Mouse (Mus musculus): ENCODE results near the gene Dlg2.
A peak's percentile ranks its signal among the peaks of the same experiment; 100 is the strongest.

Dlg2 gene

GRCm38 (mm10) chr7:92180029-92180428 is 1703.6 kb downstream of the Dlg2 start:
- DNase-seq (ENCODE audit: low spot score in 2 of 2), result no peak

- peak; percentile 4 to 15 for DNase-seq (ENCODE audit: low spot score in 2 of 2)
Measured at GRCm38 (mm10) chr7:92180591-92181587, 1704.4 kb downstream of the Dlg2 start.

DNA sequence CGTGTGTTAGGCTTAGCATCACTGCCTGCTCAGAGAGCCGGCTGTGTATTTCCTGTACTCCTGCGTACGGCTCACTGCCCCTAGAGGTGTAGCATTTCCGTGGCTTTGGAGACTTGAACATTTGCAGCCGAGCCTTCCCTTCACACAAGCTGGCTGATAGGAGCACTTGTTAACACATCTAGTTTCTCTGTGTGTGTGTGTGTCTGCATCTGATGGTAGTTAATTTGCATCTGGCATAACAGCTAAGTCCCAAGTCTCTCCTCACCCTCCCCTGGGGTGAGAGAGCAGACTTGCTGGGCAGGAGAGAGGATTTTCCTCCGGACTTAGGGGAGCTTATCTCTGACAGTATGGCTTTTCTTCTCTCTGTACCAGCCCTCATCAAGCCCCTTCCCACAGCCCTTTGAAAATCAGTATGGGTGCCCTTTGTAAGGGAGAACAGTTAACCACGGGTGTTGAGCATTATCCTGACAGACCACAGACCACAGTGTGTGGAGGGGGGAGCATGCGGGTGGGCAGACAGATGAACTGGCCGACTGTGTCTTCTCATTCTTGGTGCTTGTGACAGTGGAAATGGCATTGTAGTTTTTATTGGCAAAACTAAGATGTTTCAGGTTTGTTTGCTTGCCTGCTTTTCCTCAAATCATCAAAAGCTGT is 1705.6 kb downstream of the Dlg2 start:
- no peak for DNase-seq (ENCODE audit: low spot score in 2 of 2)

GRCm38 (mm10) chr7:92184371-92185059 is 1708.0 kb downstream of the Dlg2 start:
- DNase-seq (ENCODE audit: low spot score in 2 of 2), result no peak

DNA sequence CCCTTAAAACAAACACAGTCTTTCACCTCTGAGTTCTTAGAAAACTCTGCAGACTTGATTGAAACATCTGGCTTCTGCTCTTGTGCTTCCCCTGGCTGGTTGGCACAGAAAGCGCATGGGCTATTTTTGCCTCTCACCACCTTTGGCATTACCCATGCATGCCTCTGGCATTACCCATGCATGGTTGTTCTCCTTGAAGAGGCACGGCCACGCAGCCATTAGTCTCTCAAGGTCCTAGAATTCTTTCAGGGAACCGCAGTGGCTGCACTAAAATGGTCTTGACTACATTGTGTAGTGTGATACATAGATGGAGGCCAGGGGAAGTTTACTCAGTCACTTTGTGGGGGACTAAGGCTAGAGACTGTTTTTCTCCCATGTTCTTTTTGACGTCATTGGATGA is 1709.9 kb downstream of the Dlg2 start:
- no peak for DNase-seq (ENCODE audit: low spot score in 2 of 2)

DNA sequence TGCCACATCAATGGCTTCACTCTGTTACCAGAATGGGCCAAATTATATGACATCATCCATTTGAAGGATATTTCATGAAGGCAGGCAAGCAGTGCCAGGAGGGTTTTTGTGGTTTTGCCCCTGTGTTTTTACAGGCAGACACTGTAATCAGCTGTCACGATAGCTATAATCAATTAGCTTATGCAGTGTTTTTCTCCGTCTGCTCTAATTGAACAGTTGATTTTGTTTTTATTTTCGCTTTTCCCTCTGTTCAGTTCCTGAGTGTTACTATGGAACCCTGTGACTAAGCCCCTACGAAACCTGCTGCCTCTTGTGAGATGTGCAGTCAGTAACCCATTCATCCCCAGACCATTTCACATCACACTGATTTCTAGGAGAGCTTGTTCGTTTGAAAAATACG is 1712.7 kb downstream of the Dlg2 start:
- no peak for DNase-seq (ENCODE audit: low spot score in 2 of 2)

DNA sequence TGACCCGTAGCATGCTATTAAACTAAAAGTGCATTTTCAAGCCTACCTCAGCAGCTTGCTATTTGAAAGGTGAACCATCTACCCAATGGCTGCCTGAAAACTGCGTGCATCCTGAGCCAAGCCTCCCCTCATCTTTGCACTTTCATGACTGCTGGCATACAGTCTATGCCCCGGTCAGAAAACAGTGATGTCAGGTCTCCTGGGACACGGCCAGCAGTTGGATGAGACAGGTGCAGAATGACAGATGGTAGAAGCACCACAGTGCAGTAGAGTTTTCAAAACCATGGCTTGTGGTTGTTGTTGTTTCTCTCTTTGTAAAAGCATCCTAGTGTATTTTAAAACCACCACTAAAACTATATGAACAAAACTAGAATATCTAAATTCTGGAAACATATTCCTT is 1719.5 kb downstream of the Dlg2 start:
- DNase-seq (ENCODE audit: low spot score in 2 of 2), result no peak

GRCm38 (mm10) chr7:92197621-92198020 is 1721.1 kb downstream of the Dlg2 start:
- no peak for DNase-seq (ENCODE audit: low spot score in 2 of 2)

DNA sequence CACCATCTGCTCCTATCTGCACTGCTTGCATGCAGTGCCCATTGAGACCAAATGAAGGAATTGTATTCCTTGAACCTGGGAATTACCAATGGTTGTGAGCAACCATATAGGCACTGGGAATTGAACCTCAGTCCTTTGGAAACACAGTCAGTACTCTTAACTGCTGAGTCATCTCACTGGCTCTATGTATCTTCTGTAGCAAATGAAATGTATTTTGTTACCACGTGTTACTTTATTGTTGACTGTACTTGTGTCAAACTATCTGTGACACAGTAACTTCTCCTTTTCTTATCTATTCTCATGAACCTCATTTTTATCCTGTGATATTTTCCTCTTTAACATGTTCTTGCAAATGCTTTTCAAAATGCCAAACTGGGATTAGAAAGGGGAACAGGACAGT is 1722.7 kb downstream of the Dlg2 start:
- no peak for DNase-seq (ENCODE audit: low spot score in 2 of 2)

DNA sequence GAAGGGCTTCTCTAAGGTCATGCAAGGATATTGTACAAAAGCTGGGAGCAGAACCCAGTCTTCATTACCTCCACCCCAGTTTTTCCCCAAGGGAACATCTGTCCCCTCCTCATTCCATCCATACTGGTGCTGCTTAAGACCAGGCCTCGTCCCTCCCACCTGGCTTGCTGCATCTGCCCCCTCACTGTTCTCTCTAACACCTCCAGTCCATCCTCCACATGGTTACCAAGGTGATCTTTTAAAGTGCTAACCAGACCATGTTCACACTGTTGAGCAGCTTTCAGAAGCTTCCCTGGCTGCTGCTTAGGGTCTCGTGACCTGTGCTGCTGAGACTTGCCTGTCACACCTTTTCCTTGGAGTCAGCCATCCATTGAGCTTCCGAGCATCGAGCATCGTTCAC is 1734.2 kb downstream of the Dlg2 start:
- no peak for DNase-seq (ENCODE audit: low spot score in 2 of 2)

- DNase-seq (ENCODE audit: low spot score in 2 of 2), result no peak
Measured at GRCm38 (mm10) chr7:92213751-92214150, 1737.3 kb downstream of the Dlg2 start.

GRCm38 (mm10) chr7:92218171-92218570 is 1741.7 kb downstream of the Dlg2 start:
- no peak for DNase-seq (ENCODE audit: low spot score in 2 of 2)

DNA sequence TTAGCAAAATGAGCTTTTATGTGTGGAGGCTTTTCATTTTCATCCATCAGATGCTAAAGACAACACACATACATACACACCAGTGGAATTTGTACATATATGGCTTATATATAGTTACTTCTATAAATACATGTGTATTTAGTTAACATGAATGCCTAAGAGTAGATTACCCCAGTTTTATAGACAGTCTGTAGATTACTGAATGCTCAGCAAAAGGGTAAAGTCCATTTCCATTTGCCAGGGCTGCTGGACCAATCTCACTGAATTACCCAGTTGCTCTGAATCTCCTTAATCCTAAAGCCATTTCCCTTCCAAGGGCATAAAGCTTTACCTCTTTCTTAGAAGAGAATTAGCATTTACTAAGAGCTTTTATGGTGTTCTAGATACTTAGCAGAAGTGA is 1744.1 kb downstream of the Dlg2 start:
- DNase-seq (ENCODE audit: low spot score in 2 of 2), result no peak

DNA sequence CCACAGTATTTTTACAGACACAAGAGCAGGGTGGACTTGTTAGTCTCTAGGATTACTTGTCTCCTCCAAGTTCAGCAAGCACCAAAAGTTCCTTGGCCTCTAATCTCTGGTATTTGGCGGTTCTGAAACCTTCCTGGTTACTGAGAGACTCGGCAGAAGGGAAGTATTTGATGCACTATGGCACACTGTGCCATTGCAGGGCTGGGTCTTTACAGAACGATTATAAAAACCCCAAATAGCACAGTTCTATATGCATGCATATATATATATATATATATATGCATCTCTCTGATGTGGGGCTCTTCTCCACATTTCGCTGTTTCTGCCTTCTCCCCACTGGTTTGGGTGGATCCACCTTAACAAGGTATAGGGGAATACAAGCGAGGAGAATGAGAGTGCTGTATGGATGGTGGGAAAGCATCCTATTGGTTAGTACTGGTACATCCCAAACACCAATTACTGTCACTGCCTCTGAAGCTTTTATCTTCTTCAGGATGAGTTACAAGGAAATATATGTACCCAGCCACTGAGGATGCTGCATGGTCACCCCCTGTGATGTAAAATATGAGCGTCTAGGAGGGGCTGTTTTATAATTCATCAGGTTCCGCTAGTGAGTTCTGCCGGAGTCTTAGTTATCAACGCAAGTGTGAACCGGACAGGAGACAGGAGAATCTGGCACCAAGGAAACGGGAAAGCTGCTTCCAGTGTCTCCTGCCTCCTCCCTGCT is 1758.2 kb downstream of the Dlg2 start:
- DNase-seq (ENCODE audit: low spot score in 2 of 2), result no peak

- no peak for DNase-seq (ENCODE audit: low spot score in 2 of 2)
Measured at GRCm38 (mm10) chr7:92235541-92236031, 1759.1 kb downstream of the Dlg2 start.

- DNase-seq (ENCODE audit: low spot score in 2 of 2), result no peak
Measured at GRCm38 (mm10) chr7:92240908-92241307, 1764.4 kb downstream of the Dlg2 start.

GRCm38 (mm10) chr7:92247594-92247993 is 1771.1 kb downstream of the Dlg2 start:
- no peak for DNase-seq (ENCODE audit: low spot score in 2 of 2)

- no peak for DNase-seq (ENCODE audit: low spot score in 2 of 2)
Measured at GRCm38 (mm10) chr7:92248619-92249018, 1772.1 kb downstream of the Dlg2 start.

GRCm38 (mm10) chr7:92258148-92258547 is 1781.7 kb downstream of the Dlg2 start:
- no peak for DNase-seq (ENCODE audit: low spot score in 2 of 2)

DNA sequence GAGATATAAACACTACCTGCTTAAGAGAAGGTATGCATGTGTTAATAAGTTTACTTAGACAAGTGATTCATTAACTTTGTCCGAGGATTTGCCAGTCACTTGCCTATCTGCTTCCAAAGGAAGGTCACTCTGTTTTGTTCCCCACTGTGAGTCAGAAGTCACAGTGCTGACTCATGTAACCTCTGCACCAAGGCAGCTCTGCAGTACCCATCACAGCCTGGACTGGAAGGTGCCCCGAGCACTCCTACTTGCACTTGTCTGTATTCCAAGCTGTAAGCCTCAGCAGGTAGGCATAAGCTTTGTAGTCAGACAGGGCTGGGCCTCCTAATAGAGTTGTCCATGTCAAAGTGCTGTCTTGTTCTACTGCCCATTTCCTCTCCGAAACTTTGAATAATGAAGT is 1782.2 kb downstream of the Dlg2 start:
- no peak for DNase-seq (ENCODE audit: low spot score in 2 of 2)

- DNase-seq (ENCODE audit: low spot score in 2 of 2), result no peak
Measured at GRCm38 (mm10) chr7:92264325-92264724, 1787.9 kb downstream of the Dlg2 start.

GRCm38 (mm10) chr7:92264964-92265363 is 1788.5 kb downstream of the Dlg2 start:
- no peak for DNase-seq (ENCODE audit: low spot score in 2 of 2)
